Mouse (Mus musculus) ES-Bruce4 (cell line): ENCODE measurements at regions not wholly inside any gene's neighbourhood (a gene's known extent, or its start where the extent isn't known, plus 50 kb on each side); places are given as distances from the start of the nearest gene placed in this dataset.

Experiments
- CTCF ChIP-seq: IDR thresholded peaks from one replicate; pipeline ENCODE4 v1.8.1; 2011; ENCODE audit warnings: low read depth, low read length
- EP300 ChIP-seq: IDR thresholded peaks from 2 replicates; pipeline ENCODE4 v1.6.1; 2011; ENCODE audit warnings: low read depth, low read length; ENCODE audit not compliant: insufficient read depth
- POLR2A ChIP-seq: IDR thresholded peaks from one replicate; pipeline ENCODE4 v1.8.1; 2011; ENCODE audit warnings: low read length; ENCODE audit not compliant: insufficient read depth

- TF ChIP-seq CTCF (no peak), POLR2A (no peak), EP300 (no peak)
Observed at GRCm38 (mm10) chr8:34505829-34506555, 394.5 kb upstream of the Gm10131 start.
